Mouse (Mus musculus): ENCODE results near the gene Trat1.

Gene Trat1

DNA sequence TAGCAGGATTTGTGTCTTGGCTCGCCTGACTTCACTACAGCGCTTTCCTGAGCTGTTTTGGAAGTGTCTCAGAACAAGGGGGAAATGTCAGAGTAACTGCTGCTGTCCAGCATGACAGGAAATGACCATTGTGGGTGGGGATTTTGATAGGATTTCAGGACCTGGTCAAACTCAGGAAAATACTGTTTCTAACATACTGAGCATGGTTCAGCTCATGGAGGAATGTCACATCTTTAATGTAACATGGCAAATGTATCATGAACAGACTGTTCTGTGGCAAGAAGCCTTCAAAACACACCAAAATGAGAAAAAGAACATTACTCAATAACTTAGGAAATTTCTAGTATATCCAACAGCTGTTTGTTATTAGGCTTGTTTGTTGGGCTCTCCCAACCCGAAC is 52.1 kb downstream of the Trat1 start:
- DNase-seq (ENCODE audit: low spot score in 2 of 2), result no peak

DNA sequence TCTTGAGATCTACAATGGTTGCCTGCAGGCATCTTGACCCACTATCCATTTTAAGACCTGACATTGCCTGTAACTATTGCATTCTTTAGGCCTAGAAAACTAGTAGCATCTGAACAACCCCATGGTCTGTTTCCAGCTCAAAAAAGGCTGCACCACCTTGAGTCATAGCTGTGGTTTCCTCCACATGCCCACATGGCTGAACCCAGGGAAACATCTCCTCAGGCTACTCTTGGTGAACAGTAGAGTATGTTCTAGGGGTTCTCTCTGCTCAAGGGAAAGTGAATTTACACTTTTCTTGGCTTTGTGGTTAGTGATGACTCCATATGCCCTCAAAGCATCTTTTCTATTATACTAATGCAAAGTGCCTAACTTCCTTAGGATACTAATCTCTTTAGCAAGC is 55.5 kb downstream of the Trat1 start:
- no peak for DNase-seq (ENCODE audit: low spot score in 2 of 2)

DNA sequence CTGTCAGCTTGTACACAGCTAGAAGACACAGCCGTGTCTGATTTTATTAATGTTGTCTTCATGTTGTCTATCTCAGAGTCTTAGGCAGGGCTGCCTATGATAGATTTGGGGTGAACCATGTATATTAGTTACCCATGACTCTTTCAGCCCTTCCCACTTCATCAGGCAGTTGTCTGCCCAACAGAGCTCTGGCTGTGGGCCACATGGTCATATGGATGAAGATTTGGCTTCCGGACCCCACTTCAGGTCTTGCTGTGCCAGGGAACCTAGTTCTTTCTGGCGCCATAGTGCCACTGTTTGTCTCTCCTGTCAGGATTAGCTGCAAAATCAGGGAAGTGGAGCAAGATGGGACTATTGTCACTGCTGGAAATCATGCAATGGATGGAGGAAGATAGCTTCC is 69.9 kb downstream of the Trat1 start:
- DNase-seq (ENCODE audit: low spot score in 2 of 2), result peak in 1 of 2 experiments; percentile 19
